Mouse (Mus musculus) regulatory T cell (primary cell): ENCODE data around the gene Sprtn.

Experiments used
- in situ Hi-C: fragments of 300-600 bp; cut with MboI, MseI; formaldehyde crosslinking; loops from one replicate; pipeline ENCODE4 v1.15.1; 2025; ENCODE audit warnings: high pct_unique_total_duplicates

The Sprtn gene

GRCm38 (mm10) chr8:124903198-124903597 lies 5.5 kb downstream of the Sprtn start:
- in situ Hi-C loops = no loop called here

GRCm38 (mm10) chr8:124905482-124905881 lies 7.8 kb downstream of the Sprtn start:
- in situ Hi-C loops = no loop called here

- in situ Hi-C loops = no loop called here
Observed at GRCm38 (mm10) chr8:124909936-124910335, 12.2 kb downstream of the Sprtn start.

GRCm38 (mm10) chr8:124910349-124910748 lies 12.7 kb downstream of the Sprtn start:
- in situ Hi-C loops = no loop called here

GRCm38 (mm10) chr8:124911938-124912872 lies 14.5 kb downstream of the Sprtn start:
- in situ Hi-C loops = no loop called here

GRCm38 (mm10) chr8:124914061-124914460 lies 16.4 kb downstream of the Sprtn start:
- in situ Hi-C loops = no loop called here

- in situ Hi-C loops = no loop called here
Observed at GRCm38 (mm10) chr8:124917741-124918484, 20.2 kb downstream of the Sprtn start.

GRCm38 (mm10) chr8:124921369-124922279 lies 23.9 kb downstream of the Sprtn start:
- in situ Hi-C loops = no loop called here

GRCm38 (mm10) chr8:124922490-124923089 lies 24.9 kb downstream of the Sprtn start:
- in situ Hi-C loops = no loop called here

GRCm38 (mm10) chr8:124923971-124924652 lies 26.4 kb downstream of the Sprtn start:
- in situ Hi-C loops = no loop called here

GRCm38 (mm10) chr8:124925544-124926266 lies 28.0 kb downstream of the Sprtn start:
- in situ Hi-C loops = no loop called here

GRCm38 (mm10) chr8:124926351-124926771 lies 28.7 kb downstream of the Sprtn start:
- in situ Hi-C loops = no loop called here

- in situ Hi-C loops = no loop called here
Observed at GRCm38 (mm10) chr8:124929006-124929405, 31.3 kb downstream of the Sprtn start.

GRCm38 (mm10) chr8:124930086-124930485 lies 32.4 kb downstream of the Sprtn start:
- in situ Hi-C loops = no loop called here

GRCm38 (mm10) chr8:124930649-124931048 lies 33.0 kb downstream of the Sprtn start:
- in situ Hi-C loops = no loop called here

GRCm38 (mm10) chr8:124932435-124932834 lies 34.7 kb downstream of the Sprtn start:
- in situ Hi-C loops = no loop called here

- in situ Hi-C loops = no loop called here
Observed at GRCm38 (mm10) chr8:124935116-124935515, 37.4 kb downstream of the Sprtn start.

- in situ Hi-C loops = no loop called here
Observed at GRCm38 (mm10) chr8:124936699-124937098, 39.0 kb downstream of the Sprtn start.

GRCm38 (mm10) chr8:124937293-124937692 lies 39.6 kb downstream of the Sprtn start:
- in situ Hi-C loops = no loop called here

- in situ Hi-C loops = no loop called here
Observed at GRCm38 (mm10) chr8:124943801-124944200, 46.1 kb downstream of the Sprtn start.
